Mouse (Mus musculus) E14TG2a.4 (cell line): ENCODE data around the gene Taar8a.
A peak's percentile ranks its signal among the peaks of the same experiment; 100 is the strongest.

ENCODE experiments used
- H3K27me3 ChIP-seq: 2 replicates; pipeline ENCODE4 v1.6.1; 2014; ENCODE audit warnings: low read length, control low read depth; ENCODE audit not compliant: insufficient read depth
- H3K36me3 ChIP-seq: 2 replicates; pipeline ENCODE4 v1.6.1; 2014; ENCODE audit warnings: low read length, control low read depth; ENCODE audit not compliant: insufficient read depth
- H3K4me1 ChIP-seq: replicated peaks from 2 replicates; pipeline ENCODE4 v1.6.1; 2014; ENCODE audit warnings: low read depth, low read length, control low read depth
- H3K4me3 ChIP-seq: replicated peaks from 2 replicates; pipeline ENCODE4 v1.5.1; 2014; ENCODE audit warnings: mild to moderate bottlenecking, low read length
- H3K9me3 ChIP-seq: 2 replicates; pipeline ENCODE4 v1.6.1; 2014; ENCODE audit warnings: low read length, control low read depth
- CTCF ChIP-seq: conservative IDR thresholded peaks from 2 replicates; pipeline ENCODE4 v1.5.1; 2014; ENCODE audit warnings: low read length
- NANOG ChIP-seq: IDR thresholded peaks from 2 replicates; pipeline ENCODE4 v1.6.1; 2014; ENCODE audit warnings: borderline replicate concordance, low read length, mixed read lengths
- POU5F1 ChIP-seq: IDR thresholded peaks from 2 replicates; pipeline ENCODE4 v1.6.1; 2014; ENCODE audit warnings: low read length, borderline replicate concordance

Taar8a gene

DNA sequence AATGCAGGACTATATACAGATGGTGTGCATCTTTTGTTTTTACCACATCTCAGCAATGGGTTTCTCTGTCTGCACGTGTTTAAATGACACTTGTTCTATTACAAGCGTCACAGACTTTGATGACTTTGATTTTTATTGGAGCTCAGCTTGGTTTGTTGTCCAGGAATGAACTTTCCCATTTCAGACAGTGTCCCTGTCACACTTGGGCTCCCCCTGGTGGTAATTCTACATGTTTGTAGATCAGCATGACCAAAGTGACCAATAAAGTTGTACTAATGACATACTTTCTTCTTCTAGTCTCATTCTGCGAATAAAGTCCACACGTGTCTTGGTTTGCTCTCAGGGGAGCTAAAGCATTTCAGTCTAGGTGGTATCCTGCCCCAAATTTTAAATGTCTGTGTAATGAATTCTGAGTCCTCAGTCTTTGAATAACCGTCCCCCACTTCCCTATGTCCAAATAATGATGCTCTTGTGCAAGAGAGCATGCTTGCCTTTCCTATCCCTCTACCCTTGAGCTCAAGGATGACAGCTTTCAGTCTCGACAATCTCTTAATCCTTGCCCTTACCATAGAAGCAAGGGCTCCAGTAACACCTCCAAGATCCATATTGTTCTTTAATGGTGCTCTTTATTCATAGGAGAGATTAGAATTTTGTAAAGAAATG, 34.9 kb downstream of the Taar8a start:
- peaks cover 13% of the 10 kb centered on the region for H3K9me3 ChIP-seq
- TF ChIP-seq NANOG (no peak), POU5F1 (no peak), CTCF (peak; percentile 60)
- H3K4me1 ChIP-seq, result no peaks in the 10 kb centered on the region; the same call in 1 of the 2 replicates
- no peak overlapping the region for H3K4me3 ChIP-seq
- H3K27me3 ChIP-seq, result no peaks in the 10 kb centered on the region
- no peaks in the 10 kb centered on the region for H3K36me3 ChIP-seq
